Mouse (Mus musculus) small intestine, adult 2 months (tissue): ENCODE data around the gene Kremen1. TPM values are rescaled to one million over a fixed set of nuclear protein-coding genes. Genes with fewer than 3 reads are reported as not detected.

Experiments used
- H3K27ac ChIP-seq: fragments of 200-500 bp; 2 replicates; pipeline ENCODE4 v1.5.1; 2012; ENCODE audit warnings: low read depth, low read length, control low read depth, inconsistent platforms; ENCODE audit not compliant: insufficient read depth
- H3K27me3 ChIP-seq: fragments of 200-500 bp; 2 replicates; pipeline ENCODE4 v1.6.1; 2012; ENCODE audit warnings: mild to moderate bottlenecking, moderate library complexity, low read length, inconsistent platforms; ENCODE audit not compliant: control insufficient read depth, insufficient read depth
- H3K36me3 ChIP-seq: fragments of 200-500 bp; 2 replicates; pipeline ENCODE4 v1.6.1; 2012; ENCODE audit warnings: mild to moderate bottlenecking, low read length, control low read depth, inconsistent platforms; ENCODE audit not compliant: control insufficient read depth, insufficient read depth
- H3K4me1 ChIP-seq: fragments of 200-500 bp; 2 replicates; pipeline ENCODE4 v1.6.1; 2012; ENCODE audit warnings: low read length, inconsistent platforms, mixed read lengths; ENCODE audit not compliant: control insufficient read depth, insufficient read depth, insufficient read length
- H3K4me3 ChIP-seq: fragments of 200-500 bp; 2 replicates; pipeline ENCODE4 v1.5.1; 2012; ENCODE audit warnings: low read depth, mild to moderate bottlenecking, control low read depth, inconsistent platforms, low read length, moderate library complexity
- CTCF ChIP-seq: fragments of 200-500 bp; IDR thresholded peaks from 2 replicates; pipeline ENCODE4 v1.5.1; 2012; ENCODE audit warnings: low read depth, mild to moderate bottlenecking, control low read depth, inconsistent platforms, low read length, moderate library complexity, mixed read lengths; ENCODE audit not compliant: insufficient replicate concordance, insufficient read length; ENCODE audit errors: extremely low read depth
- POLR2A ChIP-seq: fragments of 200-500 bp; IDR thresholded peaks from 2 replicates; pipeline ENCODE4 v1.6.1; 2012; ENCODE audit warnings: low read depth, mild to moderate bottlenecking, control low read depth, inconsistent platforms, low read length, moderate library complexity
- WGBS: fragments of 180-500 bp; shearing (Covaris S2); methylation state at CpG from one replicate; pipeline ENCODE4 v1.1.7; 2018; 5-methylcytosine and 5-hydroxymethylcytosine counted together
- polyA plus RNA-seq: library from polyadenylated mRNA; depleted of rRNA; stranded (reverse); fragments of >200 nt; gene quantifications from 2 replicates; pipeline ENCODE4 v1.2.3, GENCODE M21; 2012

The Kremen1 gene
- polyA plus RNA-seq, 1 experiment = 7.8 TPM

DNA sequence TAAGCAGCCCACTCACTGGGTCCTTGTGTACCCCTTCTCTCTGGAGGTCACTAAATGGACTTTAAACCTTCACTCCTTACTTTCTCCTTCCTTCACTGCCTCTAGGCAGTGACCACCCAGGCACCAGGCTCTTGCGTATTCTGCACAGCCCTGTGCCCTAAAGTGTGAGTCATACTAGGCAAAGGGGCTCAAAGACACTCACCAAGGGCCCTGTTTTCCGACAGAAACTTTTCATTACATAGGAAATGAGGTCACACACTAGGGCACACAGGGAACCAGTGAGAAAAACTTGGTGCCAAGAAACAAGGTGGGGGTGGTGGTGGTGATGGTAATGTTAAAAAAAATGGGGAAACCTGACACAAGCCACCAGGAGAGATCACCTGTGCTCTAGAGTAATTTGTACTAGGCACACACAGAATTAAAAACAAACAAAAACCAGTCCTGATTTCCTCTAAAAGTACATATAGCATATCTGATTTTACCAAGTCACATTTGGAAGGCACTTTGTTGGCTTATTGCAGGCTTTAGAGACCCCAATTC, 35.3 kb upstream of the Kremen1 start:
- H3K27ac ChIP-seq = no peak overlapping the region
- WGBS = 30% methylated on average over 2 of the region's 2 CpGs
- no peak for TF ChIP-seq POLR2A
- no peak for TF ChIP-seq CTCF
- H3K4me3 ChIP-seq = no peak overlapping the region
- peaks cover 8% of the 10 kb centered on the region; the same call in 1 of the 2 replicates for H3K4me1 ChIP-seq
- H3K36me3 ChIP-seq = no peaks in the 10 kb centered on the region
- H3K27me3 ChIP-seq = no peaks in the 10 kb centered on the region

DNA sequence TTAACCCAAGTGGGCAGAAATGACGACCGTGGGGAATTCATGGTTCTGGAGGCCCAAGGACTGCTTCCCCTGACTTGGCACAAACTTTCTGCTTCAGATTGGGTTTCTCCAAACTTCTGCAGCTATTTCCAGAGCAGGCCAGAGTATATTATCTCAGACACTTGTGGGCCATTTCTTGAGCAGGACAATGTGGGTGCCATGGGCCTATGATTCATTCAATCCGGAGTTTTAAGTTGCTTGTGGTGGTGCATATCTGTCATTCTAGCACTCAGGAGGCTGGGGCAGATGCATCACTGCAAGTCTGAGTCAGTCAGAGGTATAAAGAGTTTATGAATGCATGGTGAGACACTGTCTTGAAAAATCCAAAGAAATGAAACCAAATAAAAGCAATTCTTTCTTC, 33.4 kb upstream of the Kremen1 start:
- WGBS = 85% methylated on average over 3 of the region's 3 CpGs
- Histone ChIP-seq H3K4me3 (no peak overlapping the region), H3K27me3 (no peaks in the 10 kb centered on the region), H3K4me1 (peaks cover 8% of the 10 kb centered on the region; the same call in 1 of the 2 replicates), H3K36me3 (no peaks in the 10 kb centered on the region), H3K27ac (no peak overlapping the region)
- TF ChIP-seq POLR2A (no peak), CTCF (no peak)

DNA sequence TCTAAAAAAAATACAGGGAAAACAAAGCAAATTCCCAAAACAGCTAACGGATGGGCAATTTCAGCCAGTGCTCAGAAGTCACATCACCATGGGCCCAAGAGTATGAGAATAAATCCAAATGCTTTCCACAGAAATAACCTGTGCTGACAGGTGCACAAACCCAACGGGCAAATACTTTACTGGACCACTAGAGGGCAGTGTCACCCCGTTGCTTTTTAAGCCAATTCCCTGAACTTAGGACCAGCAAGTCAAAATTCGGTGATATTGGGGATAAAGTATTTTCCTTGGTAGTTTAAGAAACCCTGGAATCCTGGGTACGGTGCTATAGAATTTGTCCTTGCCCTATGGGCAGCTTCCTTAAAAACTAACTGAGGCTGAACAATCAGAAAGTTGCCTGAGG, 29.3 kb upstream of the Kremen1 start:
- no peak for TF ChIP-seq POLR2A
- TF ChIP-seq CTCF = no peak

DNA sequence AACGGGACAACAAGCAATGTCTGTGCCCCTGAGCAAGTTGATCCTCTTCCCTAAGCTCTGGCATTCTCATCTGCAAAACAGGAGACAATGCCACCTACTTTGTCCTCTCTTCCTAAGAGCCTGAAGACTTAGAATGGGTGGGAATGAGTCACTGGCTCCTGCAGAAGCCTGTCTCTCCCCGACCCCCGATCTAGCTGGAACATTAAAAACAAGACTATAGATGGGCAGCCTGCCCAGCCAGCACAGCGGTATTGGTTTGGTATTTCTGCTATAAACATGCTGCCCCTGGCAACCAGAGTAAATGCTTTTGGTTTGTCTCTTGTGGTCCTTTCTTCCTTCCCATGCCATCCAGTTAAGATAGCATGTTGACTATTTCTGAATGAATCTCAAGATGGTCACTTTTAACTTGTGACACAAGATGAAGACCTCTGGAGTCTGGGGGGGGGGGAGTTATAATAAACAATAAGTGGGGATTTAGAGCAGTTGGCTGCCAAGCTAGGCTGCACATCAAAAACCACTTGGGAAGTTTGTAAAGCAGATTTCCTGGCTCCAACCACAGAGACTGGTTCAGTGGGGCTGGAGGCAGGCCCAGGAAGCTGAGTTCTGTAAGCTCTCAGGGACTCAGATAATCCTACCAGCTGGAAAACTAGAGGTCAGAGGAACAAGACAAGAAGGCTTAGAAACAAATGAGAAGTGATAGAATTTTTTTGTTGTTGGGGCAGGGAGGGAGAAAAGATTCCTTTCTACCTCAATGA, 28.6 kb upstream of the Kremen1 start:
- no peaks in the 10 kb centered on the region for H3K4me1 ChIP-seq
- WGBS = 60% methylated on average over 4 of the region's 4 CpGs
- H3K27ac ChIP-seq = no peak overlapping the region
- no peak for TF ChIP-seq CTCF
- H3K36me3 ChIP-seq = peaks cover 11% of the 10 kb centered on the region; the same call in 1 of the 2 replicates
- H3K27me3 ChIP-seq = no peaks in the 10 kb centered on the region
- H3K4me3 ChIP-seq = no peak overlapping the region

More for the DNA sequence above, 29.3 kb upstream of the Kremen1 start:
- H3K4me3 ChIP-seq = no peak overlapping the region
- no peaks in the 10 kb centered on the region for H3K27me3 ChIP-seq
- H3K36me3 ChIP-seq = peaks cover 11% of the 10 kb centered on the region; the same call in 1 of the 2 replicates
- no peak overlapping the region for H3K27ac ChIP-seq
- WGBS = 8% methylated on average over 5 of the region's 5 CpGs
- H3K4me1 ChIP-seq = no peaks in the 10 kb centered on the region

DNA sequence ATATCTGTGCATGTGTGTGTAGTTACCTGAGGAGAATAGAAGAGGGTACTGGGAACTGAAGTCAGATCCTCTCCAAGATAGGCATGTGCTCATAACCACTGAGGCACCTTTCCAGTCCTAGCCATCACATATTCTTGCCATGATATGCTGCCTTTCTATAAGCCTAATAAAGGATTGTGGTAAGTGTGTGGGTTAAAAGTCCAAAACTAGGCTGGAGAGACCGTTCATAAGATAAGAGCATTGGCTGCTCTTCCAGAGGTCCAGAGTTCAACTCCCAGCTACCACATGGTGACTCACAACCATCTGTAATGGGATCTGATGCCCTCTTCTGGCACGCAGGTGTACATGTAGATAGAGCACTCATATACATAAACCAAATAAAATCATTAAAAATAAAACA, 22.6 kb upstream of the Kremen1 start:
- H3K4me3 ChIP-seq = no peak overlapping the region
- H3K4me1 ChIP-seq = peaks cover 4% of the 10 kb centered on the region; the same call in 1 of the 2 replicates
- H3K36me3 ChIP-seq = peaks cover 18% of the 10 kb centered on the region; the same call in 1 of the 2 replicates
- TF ChIP-seq POLR2A (no peak), CTCF (no peak)
- WGBS = 37% methylated on average over 2 of the region's 2 CpGs
- no peak overlapping the region for H3K27ac ChIP-seq
- no peaks in the 10 kb centered on the region for H3K27me3 ChIP-seq

DNA sequence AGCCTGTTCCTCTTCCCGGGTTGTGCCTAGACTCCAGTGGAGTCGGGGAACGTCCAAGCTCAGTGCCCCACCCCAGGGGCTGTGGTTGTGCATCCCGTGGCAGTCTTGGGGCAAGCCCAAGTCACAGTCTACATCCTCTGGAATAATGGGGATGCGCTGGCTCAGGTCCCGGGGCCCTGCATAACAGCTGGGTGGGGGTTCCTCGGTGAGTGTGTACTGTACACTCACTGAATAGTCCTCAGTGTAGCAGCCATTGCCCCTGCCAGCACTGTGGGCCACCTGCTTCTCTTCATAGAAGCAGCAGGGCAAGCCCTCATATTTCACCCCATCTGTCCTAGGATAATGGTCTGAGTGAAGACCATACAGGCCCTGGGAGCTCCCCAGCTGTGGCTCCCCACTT, 19.6 kb upstream of the Kremen1 start:
- TF ChIP-seq POLR2A (no peak), CTCF (no peak)
- H3K27ac ChIP-seq = no peak overlapping the region
- WGBS = 57% methylated on average over 7 of the region's 7 CpGs
- H3K36me3 ChIP-seq = peaks cover 8% of the 10 kb centered on the region; the same call in 1 of the 2 replicates
- peaks cover 4% of the 10 kb centered on the region; the same call in 1 of the 2 replicates for H3K4me1 ChIP-seq
- no peaks in the 10 kb centered on the region for H3K27me3 ChIP-seq
- no peak overlapping the region for H3K4me3 ChIP-seq

DNA sequence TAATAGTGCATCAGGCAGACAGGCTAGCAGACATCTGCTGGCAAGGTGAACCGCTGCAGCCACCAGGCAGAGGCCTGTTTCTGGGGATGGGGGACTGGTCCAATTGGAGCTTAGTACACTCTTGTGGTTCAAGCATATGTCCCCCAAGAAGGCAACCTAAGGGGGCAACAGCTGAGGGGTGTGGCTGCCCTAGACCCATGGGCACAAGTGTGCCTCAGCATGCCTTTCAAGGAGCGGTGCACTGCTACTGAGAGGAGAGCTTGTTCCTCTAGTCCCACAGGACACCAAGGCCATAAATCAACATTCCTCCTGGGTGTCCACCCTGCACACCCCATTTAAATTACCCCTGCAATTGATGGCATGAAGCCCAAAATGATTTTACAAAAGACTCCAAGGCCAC, 17.1 kb upstream of the Kremen1 start:
- Histone ChIP-seq H3K4me3 (no peak overlapping the region), H3K36me3 (peaks cover 7% of the 10 kb centered on the region; the same call in 1 of the 2 replicates), H3K4me1 (peaks cover 4% of the 10 kb centered on the region; the same call in 1 of the 2 replicates), H3K27me3 (no peaks in the 10 kb centered on the region), H3K27ac (no peak overlapping the region)
- WGBS = 76% methylated on average over 2 of the region's 2 CpGs
- TF ChIP-seq CTCF = no peak
- TF ChIP-seq POLR2A = no peak
